Mouse (Mus musculus): ENCODE results near the gene Hoxc6. TPM values are rescaled to one million over a fixed set of nuclear protein-coding genes. Genes with fewer than 3 reads are reported as not detected.

The Hoxc6 gene
- polyA plus RNA-seq, 1 experiment, result 0.16 TPM

DNA sequence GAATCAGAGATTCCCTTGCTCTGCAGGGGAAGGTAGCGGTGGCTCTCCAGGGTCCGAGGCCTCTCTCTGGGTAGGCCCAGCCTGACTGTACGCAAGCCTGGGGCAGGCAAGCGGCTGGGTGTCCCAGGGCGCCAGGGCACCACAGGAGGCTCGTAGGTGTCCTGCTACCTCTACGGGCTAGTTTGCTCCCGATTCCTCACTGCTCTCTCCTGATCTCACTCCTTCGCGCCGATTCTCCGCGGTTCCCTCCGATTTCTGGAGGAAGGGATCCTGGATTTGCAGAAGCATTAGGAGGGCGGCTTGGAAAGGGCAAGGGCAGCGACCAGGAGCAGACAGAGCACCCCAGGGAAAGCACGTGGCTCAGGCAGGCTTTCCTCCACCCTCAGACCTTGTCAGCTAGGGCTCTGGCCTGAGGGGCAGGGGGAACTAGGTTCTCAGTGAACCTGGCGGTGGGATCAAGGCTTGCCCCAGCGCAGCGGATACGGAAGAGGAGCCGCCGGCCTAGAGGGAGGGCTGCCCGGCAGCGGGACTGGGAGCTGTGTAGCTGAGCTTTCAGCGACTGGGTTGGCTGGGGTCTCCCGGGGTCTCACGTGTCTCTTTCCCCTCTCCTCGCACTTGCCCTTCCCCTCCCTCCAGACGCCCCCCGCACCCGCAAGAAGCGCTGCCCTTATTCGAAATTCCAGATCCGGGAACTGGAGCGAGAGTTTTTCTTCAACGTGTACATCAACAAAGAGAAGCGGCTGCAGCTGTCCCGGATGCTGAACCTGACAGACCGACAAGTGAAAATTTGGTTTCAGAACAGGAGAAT, 42.0 kb upstream of the Hoxc6 start:
- Histone ChIP-seq H3K4me1 (ENCODE audit: control insufficient read depth, insufficient read depth, low read length) (no peaks in the 10 kb centered on the region), H3K27me3 (ENCODE audit: control insufficient read depth, insufficient read depth, low read length) (peaks cover 11% of the 10 kb centered on the region; the same call in 1 of the 2 replicates), H3K4me3 (replicated peaks; ENCODE audit: insufficient read depth, low read depth, low read length) (no peak overlapping the region), H3K27ac (ENCODE audit: insufficient read depth, low read length) (no peak overlapping the region)
- no peak for DNase-seq
- TF ChIP-seq POLR2A (IDR thresholded peaks at IDR 0.05; ENCODE audit: borderline replicate concordance, insufficient read depth, low read length), result no peak
- WGBS, result 2% methylated on average over 40 of the region's 40 CpGs

- H3K27me3 ChIP-seq (ENCODE audit: control insufficient read depth, insufficient read depth, low read length), result peaks cover 9% of the 10 kb centered on the region; the same call in 1 of the 2 replicates
- H3K4me1 ChIP-seq (ENCODE audit: control insufficient read depth, insufficient read depth, low read length), result no peaks in the 10 kb centered on the region
- H3K27ac ChIP-seq (ENCODE audit: insufficient read depth, low read length), result no peak overlapping the region
- no peak overlapping the region for H3K4me3 ChIP-seq (replicated peaks; ENCODE audit: insufficient read depth, low read depth, low read length)
- no peak for DNase-seq
- WGBS, result 2% methylated on average over 12 of the region's 12 CpGs
- no peak for TF ChIP-seq POLR2A (IDR thresholded peaks at IDR 0.05; ENCODE audit: borderline replicate concordance, insufficient read depth, low read length)
- TF ChIP-seq CTCF (IDR thresholded peaks at IDR 0.05; ENCODE audit: borderline replicate concordance, insufficient read depth, low read depth, low read length), result no peak
These were observed 41.2 kb upstream of the Hoxc6 start for GRCm38 (mm10) chr15:102956906-102957305.

DNA sequence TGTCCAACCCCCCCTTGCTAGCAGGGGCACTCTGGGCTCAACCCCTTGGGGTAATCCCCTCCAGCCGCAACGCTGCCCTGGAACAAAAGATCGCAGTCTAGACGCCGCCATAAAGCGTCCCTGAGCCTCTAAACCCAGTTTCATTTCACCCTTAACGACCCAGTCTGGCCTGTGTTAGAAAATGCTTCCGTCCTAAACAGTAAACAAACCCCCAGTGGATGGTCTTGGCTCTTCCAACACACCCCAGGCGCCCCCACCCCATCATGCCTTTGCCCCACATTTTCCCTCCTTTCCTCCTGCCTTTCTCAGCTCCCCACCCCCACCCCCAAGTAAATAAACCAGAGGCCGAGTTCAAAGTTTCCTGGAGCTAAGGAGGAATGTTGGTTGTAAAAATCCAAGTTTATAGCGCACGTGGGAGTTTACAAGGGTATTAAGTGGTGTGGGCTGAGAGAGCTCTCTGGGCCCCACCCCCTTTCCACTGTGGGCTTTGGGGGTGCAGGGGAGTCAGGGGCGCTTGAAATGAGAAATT, 38.3 kb upstream of the Hoxc6 start:
- no peak for DNase-seq
- no peaks in the 10 kb centered on the region for H3K4me1 ChIP-seq (ENCODE audit: control insufficient read depth, insufficient read depth, low read length)
- peaks cover 16% of the 10 kb centered on the region; the same call in 1 of the 2 replicates for H3K27me3 ChIP-seq (ENCODE audit: control insufficient read depth, insufficient read depth, low read length)
- no peak overlapping the region for H3K27ac ChIP-seq (ENCODE audit: insufficient read depth, low read length)
- 1% methylated on average over 13 of the region's 13 CpGs for WGBS
- H3K4me3 ChIP-seq (replicated peaks; ENCODE audit: insufficient read depth, low read depth, low read length), result no peak overlapping the region
- TF ChIP-seq CTCF (IDR thresholded peaks at IDR 0.05; ENCODE audit: borderline replicate concordance, insufficient read depth, low read depth, low read length) (no peak), POLR2A (IDR thresholded peaks at IDR 0.05; ENCODE audit: borderline replicate concordance, insufficient read depth, low read length) (no peak)

GRCm38 (mm10) chr15:102961728-102962127, 36.3 kb upstream of the Hoxc6 start:
- 4% methylated on average over 6 of the region's 6 CpGs for WGBS
- Histone ChIP-seq H3K27ac (ENCODE audit: insufficient read depth, low read length) (no peak overlapping the region), H3K27me3 (ENCODE audit: control insufficient read depth, insufficient read depth, low read length) (peaks cover 18% of the 10 kb centered on the region; the same call in 1 of the 2 replicates), H3K4me3 (replicated peaks; ENCODE audit: insufficient read depth, low read depth, low read length) (no peak overlapping the region), H3K4me1 (ENCODE audit: control insufficient read depth, insufficient read depth, low read length) (no peaks in the 10 kb centered on the region)
- TF ChIP-seq CTCF (IDR thresholded peaks at IDR 0.05; ENCODE audit: borderline replicate concordance, insufficient read depth, low read depth, low read length), result no peak
- no peak for TF ChIP-seq POLR2A (IDR thresholded peaks at IDR 0.05; ENCODE audit: borderline replicate concordance, insufficient read depth, low read length)
- DNase-seq, result no peak

GRCm38 (mm10) chr15:102962492-102962891, 35.6 kb upstream of the Hoxc6 start:
- H3K4me1 ChIP-seq (ENCODE audit: control insufficient read depth, insufficient read depth, low read length), result no peaks in the 10 kb centered on the region
- TF ChIP-seq CTCF (IDR thresholded peaks at IDR 0.05; ENCODE audit: borderline replicate concordance, insufficient read depth, low read depth, low read length) (no peak), POLR2A (IDR thresholded peaks at IDR 0.05; ENCODE audit: borderline replicate concordance, insufficient read depth, low read length) (no peak)

DNA sequence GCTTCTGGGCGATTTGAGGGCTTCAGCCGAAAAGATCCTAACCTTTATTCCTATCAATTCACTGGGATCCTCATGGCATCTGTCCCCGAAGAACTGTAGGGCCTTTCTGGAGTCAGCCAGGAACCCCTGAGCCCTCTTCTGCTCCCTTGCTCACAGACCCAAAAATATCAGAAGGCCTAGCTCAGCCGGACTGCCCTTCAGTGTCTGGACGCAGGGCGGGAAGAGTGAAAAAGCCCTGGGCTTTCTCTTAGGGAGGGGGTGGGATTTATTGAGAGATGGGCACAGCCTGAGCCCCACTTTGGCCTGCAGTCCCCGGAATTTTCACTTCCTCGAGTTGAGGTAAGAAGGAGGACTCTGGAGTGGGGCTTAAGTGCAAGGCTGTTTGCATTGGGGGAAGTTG, 34.8 kb upstream of the Hoxc6 start:
- no peak for DNase-seq
- H3K4me1 ChIP-seq (ENCODE audit: control insufficient read depth, insufficient read depth, low read length), result no peaks in the 10 kb centered on the region
- TF ChIP-seq CTCF (IDR thresholded peaks at IDR 0.05; ENCODE audit: borderline replicate concordance, insufficient read depth, low read depth, low read length), result no peak
- no peak for TF ChIP-seq POLR2A (IDR thresholded peaks at IDR 0.05; ENCODE audit: borderline replicate concordance, insufficient read depth, low read length)
- H3K4me3 ChIP-seq (replicated peaks; ENCODE audit: insufficient read depth, low read depth, low read length), result no peak overlapping the region
- 3% methylated on average over 8 of the region's 8 CpGs for WGBS
- peaks cover 18% of the 10 kb centered on the region; the same call in 1 of the 2 replicates for H3K27me3 ChIP-seq (ENCODE audit: control insufficient read depth, insufficient read depth, low read length)
- H3K27ac ChIP-seq (ENCODE audit: insufficient read depth, low read length), result no peak overlapping the region

More at GRCm38 (mm10) chr15:102962492-102962891, 35.6 kb upstream of the Hoxc6 start:
- WGBS, result 5% methylated on average over 13 of the region's 13 CpGs
- peaks cover 18% of the 10 kb centered on the region; the same call in 1 of the 2 replicates for H3K27me3 ChIP-seq (ENCODE audit: control insufficient read depth, insufficient read depth, low read length)
- no peak overlapping the region for H3K4me3 ChIP-seq (replicated peaks; ENCODE audit: insufficient read depth, low read depth, low read length)
- no peak for DNase-seq
- H3K27ac ChIP-seq (ENCODE audit: insufficient read depth, low read length), result no peak overlapping the region

- 4% methylated on average over 28 of the region's 28 CpGs for WGBS
- Histone ChIP-seq H3K4me3 (replicated peaks; ENCODE audit: insufficient read depth, low read depth, low read length) (no peak overlapping the region), H3K27me3 (ENCODE audit: control insufficient read depth, insufficient read depth, low read length) (peaks cover 20% of the 10 kb centered on the region; the same call in 1 of the 2 replicates), H3K27ac (ENCODE audit: insufficient read depth, low read length) (no peak overlapping the region), H3K4me1 (ENCODE audit: control insufficient read depth, insufficient read depth, low read length) (no peaks in the 10 kb centered on the region)
- no peak for DNase-seq
- TF ChIP-seq CTCF (IDR thresholded peaks at IDR 0.05; ENCODE audit: borderline replicate concordance, insufficient read depth, low read depth, low read length), result no peak
- no peak for TF ChIP-seq POLR2A (IDR thresholded peaks at IDR 0.05; ENCODE audit: borderline replicate concordance, insufficient read depth, low read length)
These were observed 34.1 kb upstream of the Hoxc6 start for GRCm38 (mm10) chr15:102963671-102964640.

Measured in cerebellum, adult 2 months (tissue).